Mouse (Mus musculus): Measurements from ENCODE around the gene Dexi. TPM values are rescaled to one million over a fixed set of nuclear protein-coding genes. Genes with fewer than 3 reads are reported as not detected.

The Dexi gene
- polyA plus RNA-seq, 1 experiment from 2014 or later = 16.2 TPM

DNA sequence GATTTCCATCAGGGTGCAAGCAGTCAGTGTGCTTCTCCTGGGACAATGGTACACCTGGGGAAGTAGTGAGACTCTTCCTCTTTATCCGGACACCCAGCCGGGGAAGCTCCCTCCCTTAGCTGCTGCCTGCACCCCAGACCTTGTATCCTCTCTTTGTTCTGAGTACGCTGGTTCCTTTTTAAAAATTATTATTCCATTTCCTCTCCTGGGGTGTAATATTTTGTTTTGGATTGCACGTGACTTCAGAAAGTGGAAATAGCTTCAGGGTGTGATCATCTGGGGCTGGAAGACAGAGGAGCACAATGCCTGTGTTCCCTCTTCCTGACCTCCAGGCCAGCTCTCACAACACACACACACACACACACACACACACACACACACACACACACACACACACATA, 60.5 kb downstream of the Dexi start:
- H3K9me3 ChIP-seq (ENCODE audit: control insufficient read depth, low read length) = no peaks in the 10 kb centered on the region

DNA sequence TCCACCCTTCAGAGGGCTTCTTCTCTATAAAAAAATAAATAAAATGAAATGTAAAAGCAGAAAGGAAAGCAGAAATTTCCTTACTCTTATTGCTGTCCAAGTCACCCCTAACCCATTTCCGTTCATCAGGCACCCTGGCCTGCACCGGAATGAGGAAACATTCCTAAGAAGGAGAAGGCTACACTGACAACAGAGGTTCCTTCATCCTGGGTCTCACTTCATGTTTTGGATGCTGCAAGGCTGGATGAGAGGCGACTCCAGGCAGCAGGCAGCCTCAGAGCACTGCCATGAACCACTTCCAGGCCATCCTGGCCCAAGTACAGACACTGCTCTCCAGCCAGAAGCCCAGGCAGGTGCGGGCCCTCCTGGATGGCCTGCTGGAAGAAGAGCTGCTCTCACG, 63.0 kb downstream of the Dexi start, which contains the start of gene Ciita:
Ciita (plus strand) TSS at position 203 of the 400 bp plus-strand sequence.
- Histone ChIP-seq H3K4me1 (replicated peaks; ENCODE audit: control insufficient read depth, insufficient read depth, low read length) (no peaks in the 10 kb centered on the region; the same call in 1 of the 2 replicates), H3K36me3 (ENCODE audit: control insufficient read depth, insufficient read depth, low read length) (no peaks in the 10 kb centered on the region), H3K9ac (ENCODE audit: low read length) (no peak within 1 kb of the TSS), H3K9me3 (ENCODE audit: control insufficient read depth, low read length) (no peaks in the 10 kb centered on the region), H3K27me3 (ENCODE audit: control insufficient read depth, insufficient read depth, low read depth, low read length) (no peaks in the 10 kb centered on the region), H3K4me2 (ENCODE audit: low read depth, low read length) (no peak within 1 kb of the TSS), H3K4me3 (ENCODE audit: low read length) (no peak within 1 kb of the TSS), H3K27ac (ENCODE audit: low read length) (no peak within 1 kb of the TSS)
- 69% methylated on average over 5 of the region's 5 CpGs for WGBS
- no peak for ATAC-seq (ENCODE audit: low read depth)

More for the DNA sequence above, 60.5 kb downstream of the Dexi start:
- 59% methylated on average over 4 of the region's 4 CpGs for WGBS
- H3K27ac ChIP-seq (ENCODE audit: low read length) = no peak overlapping the region
- no peaks in the 10 kb centered on the region for H3K4me1 ChIP-seq (replicated peaks; ENCODE audit: control insufficient read depth, insufficient read depth, low read length)
- no peaks in the 10 kb centered on the region for H3K36me3 ChIP-seq (ENCODE audit: control insufficient read depth, insufficient read depth, low read length)
- no peak overlapping the region for H3K4me3 ChIP-seq (ENCODE audit: low read length)
- no peak overlapping the region for H3K4me2 ChIP-seq (ENCODE audit: low read depth, low read length)
- no peak for ATAC-seq (ENCODE audit: low read depth)
- H3K9ac ChIP-seq (ENCODE audit: low read length) = no peak overlapping the region
- no peaks in the 10 kb centered on the region for H3K27me3 ChIP-seq (ENCODE audit: control insufficient read depth, insufficient read depth, low read depth, low read length)

DNA sequence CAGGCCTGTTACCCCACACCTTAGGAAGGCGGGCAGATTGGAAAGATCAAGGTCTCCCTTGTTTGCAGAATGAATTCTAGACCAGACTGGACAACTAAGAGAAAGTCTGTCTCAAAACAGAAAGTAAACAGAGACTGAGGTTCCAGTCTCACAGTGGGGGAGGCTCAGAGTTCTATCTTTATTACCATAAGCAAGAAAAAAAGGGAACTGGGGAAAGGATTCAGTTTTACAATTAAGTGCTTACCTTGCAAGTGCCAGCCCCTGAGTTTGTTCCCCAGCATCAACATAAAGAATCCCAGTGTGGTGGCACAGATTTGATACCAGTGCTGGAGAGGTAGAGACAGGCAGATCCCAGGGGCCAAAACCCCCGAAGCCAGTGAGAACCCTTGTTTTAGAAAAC, 66.9 kb downstream of the Dexi start:
- Histone ChIP-seq H3K27ac (ENCODE audit: low read length) (peak overlapping the region; percentile 66), H3K36me3 (ENCODE audit: control insufficient read depth, insufficient read depth, low read length) (no peaks in the 10 kb centered on the region), H3K9me3 (ENCODE audit: control insufficient read depth, low read length) (no peaks in the 10 kb centered on the region), H3K4me1 (replicated peaks; ENCODE audit: control insufficient read depth, insufficient read depth, low read length) (peaks cover 4% of the 10 kb centered on the region; the same call in 1 of the 2 replicates), H3K4me3 (ENCODE audit: low read length) (no peak overlapping the region), H3K4me2 (ENCODE audit: low read depth, low read length) (no peak overlapping the region), H3K9ac (ENCODE audit: low read length) (no peak overlapping the region), H3K27me3 (ENCODE audit: control insufficient read depth, insufficient read depth, low read depth, low read length) (no peaks in the 10 kb centered on the region)
- no peak for ATAC-seq (ENCODE audit: low read depth)
- WGBS = 42% methylated on average over 2 of the region's 2 CpGs

DNA sequence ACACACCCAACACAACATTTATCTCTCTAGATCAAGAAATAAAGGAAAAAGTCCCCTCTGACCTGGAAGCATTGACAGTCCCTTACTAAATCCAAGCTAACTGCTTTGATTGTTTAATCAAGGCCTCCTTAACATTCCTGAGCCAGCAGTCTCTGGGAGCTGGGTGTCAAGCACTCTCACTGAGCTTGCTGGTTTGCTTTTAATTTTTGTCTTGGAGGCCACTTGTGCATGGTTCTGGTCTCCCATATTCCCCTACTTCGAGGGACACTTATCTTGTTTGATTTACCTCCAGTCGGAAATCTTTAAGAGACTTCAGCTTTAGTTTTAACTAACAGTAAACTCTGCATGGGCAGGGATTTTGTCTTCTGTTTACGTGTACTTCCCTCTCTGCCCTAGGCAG, 67.9 kb downstream of the Dexi start:
- 31% methylated on average over 3 of the region's 3 CpGs for WGBS
- H3K27ac ChIP-seq (ENCODE audit: low read length) = peak overlapping the region; percentile 79
- peaks cover 4% of the 10 kb centered on the region; the same call in 1 of the 2 replicates for H3K4me1 ChIP-seq (replicated peaks; ENCODE audit: control insufficient read depth, insufficient read depth, low read length)
- no peaks in the 10 kb centered on the region for H3K36me3 ChIP-seq (ENCODE audit: control insufficient read depth, insufficient read depth, low read length)
- H3K4me2 ChIP-seq (ENCODE audit: low read depth, low read length) = no peak overlapping the region
- ATAC-seq (ENCODE audit: low read depth) = peak; percentile 90
- H3K9ac ChIP-seq (ENCODE audit: low read length) = no peak overlapping the region
- H3K9me3 ChIP-seq (ENCODE audit: control insufficient read depth, low read length) = no peaks in the 10 kb centered on the region
- H3K4me3 ChIP-seq (ENCODE audit: low read length) = no peak overlapping the region
- no peaks in the 10 kb centered on the region for H3K27me3 ChIP-seq (ENCODE audit: control insufficient read depth, insufficient read depth, low read depth, low read length)

DNA sequence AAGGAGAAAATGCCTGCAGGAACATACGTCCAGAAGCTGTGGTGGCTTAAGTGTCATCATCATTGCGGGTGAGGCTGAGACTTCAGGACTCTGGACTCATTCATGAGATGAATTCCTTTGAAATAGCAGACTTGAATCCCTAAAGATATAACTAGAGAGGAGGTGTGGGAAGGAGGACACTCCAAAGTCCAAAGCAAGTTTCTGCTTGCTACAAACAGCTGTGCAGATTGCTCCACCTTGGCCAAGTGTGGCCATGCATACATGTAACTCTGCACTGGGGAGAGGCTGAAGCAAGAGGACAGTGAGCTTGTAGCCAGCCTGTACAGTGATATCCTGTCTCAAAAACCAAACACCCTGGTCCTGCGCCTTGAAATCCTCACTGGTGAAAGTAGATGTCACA, 70.9 kb downstream of the Dexi start:
- ATAC-seq (ENCODE audit: low read depth) = no peak
- Histone ChIP-seq H3K9me3 (ENCODE audit: control insufficient read depth, low read length) (no peaks in the 10 kb centered on the region), H3K36me3 (ENCODE audit: control insufficient read depth, insufficient read depth, low read length) (no peaks in the 10 kb centered on the region), H3K27ac (ENCODE audit: low read length) (no peak overlapping the region), H3K27me3 (ENCODE audit: control insufficient read depth, insufficient read depth, low read depth, low read length) (no peaks in the 10 kb centered on the region), H3K4me1 (replicated peaks; ENCODE audit: control insufficient read depth, insufficient read depth, low read length) (peaks cover 4% of the 10 kb centered on the region; the same call in 1 of the 2 replicates), H3K4me3 (ENCODE audit: low read length) (no peak overlapping the region), H3K9ac (ENCODE audit: low read length) (no peak overlapping the region), H3K4me2 (ENCODE audit: low read depth, low read length) (no peak overlapping the region)
- WGBS = 82% methylated on average over 3 of the region's 3 CpGs

DNA sequence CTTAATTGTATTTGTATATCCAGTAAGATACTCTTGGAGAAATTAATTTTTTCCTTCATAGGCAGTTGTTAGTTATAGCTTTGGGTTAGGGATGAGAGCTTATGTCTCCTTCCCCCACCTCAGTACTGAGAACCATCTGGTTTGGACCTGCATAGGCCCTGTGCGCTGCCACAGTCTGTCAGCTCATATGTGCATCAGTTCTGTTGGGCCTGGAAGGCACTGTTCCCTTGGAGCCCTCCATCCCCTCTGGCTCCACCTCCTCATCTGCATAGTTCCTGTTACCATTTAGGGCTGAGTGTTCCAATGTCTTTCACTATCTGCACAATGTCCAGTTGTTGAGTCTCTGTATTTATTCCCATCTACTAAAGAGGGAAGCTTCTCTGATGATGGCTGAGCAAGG, 74.7 kb downstream of the Dexi start:
- Histone ChIP-seq H3K4me3 (ENCODE audit: low read length) (no peak overlapping the region), H3K9ac (ENCODE audit: low read length) (no peak overlapping the region), H3K4me2 (ENCODE audit: low read depth, low read length) (no peak overlapping the region), H3K9me3 (ENCODE audit: control insufficient read depth, low read length) (no peaks in the 10 kb centered on the region), H3K4me1 (replicated peaks; ENCODE audit: control insufficient read depth, insufficient read depth, low read length) (no peaks in the 10 kb centered on the region), H3K27me3 (ENCODE audit: control insufficient read depth, insufficient read depth, low read depth, low read length) (no peaks in the 10 kb centered on the region), H3K36me3 (ENCODE audit: control insufficient read depth, insufficient read depth, low read length) (no peaks in the 10 kb centered on the region), H3K27ac (ENCODE audit: low read length) (no peak overlapping the region)
- 76% methylated on average over 1 of the region's 1 CpGs for WGBS
- ATAC-seq (ENCODE audit: low read depth) = no peak

DNA sequence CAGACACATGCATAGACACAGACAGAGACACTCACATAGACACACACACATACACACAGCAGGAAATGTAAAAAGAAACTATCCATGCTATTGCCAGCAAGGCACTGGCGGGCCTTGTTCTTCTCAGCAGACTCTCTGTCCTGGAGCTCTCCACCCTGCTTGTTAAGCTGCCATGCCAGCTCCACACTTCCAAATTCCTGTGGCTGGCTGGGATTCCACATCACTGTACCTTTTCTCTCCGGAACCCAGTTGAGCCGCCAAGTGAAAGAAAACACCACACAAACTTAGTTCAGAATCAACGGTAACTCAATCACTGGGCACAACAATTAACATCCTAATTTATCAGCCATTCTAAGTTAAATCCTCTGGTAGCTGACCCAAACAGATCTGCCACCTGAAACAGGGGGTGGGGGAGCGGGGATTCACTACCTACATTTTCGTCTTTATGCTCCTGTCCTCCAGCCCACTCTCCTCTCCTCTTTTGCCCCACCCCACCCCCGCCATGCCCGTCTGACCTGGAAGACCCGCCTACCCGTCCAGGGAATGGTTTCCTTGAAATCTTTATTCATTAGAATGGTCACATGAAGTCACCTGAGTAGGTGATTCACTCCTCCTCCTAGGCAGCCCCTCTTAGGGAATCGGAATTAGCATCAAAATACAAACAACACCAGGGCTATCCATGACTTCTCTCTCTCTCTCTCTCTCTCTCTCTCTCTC, 75.3 kb downstream of the Dexi start:
- H3K27ac ChIP-seq (ENCODE audit: low read length) = no peak overlapping the region
- H3K4me1 ChIP-seq (replicated peaks; ENCODE audit: control insufficient read depth, insufficient read depth, low read length) = no peaks in the 10 kb centered on the region
- no peak overlapping the region for H3K4me3 ChIP-seq (ENCODE audit: low read length)
- H3K9ac ChIP-seq (ENCODE audit: low read length) = no peak overlapping the region
- no peak overlapping the region for H3K4me2 ChIP-seq (ENCODE audit: low read depth, low read length)
- no peaks in the 10 kb centered on the region for H3K36me3 ChIP-seq (ENCODE audit: control insufficient read depth, insufficient read depth, low read length)
- WGBS = 33% methylated on average over 11 of the region's 11 CpGs
- no peaks in the 10 kb centered on the region for H3K27me3 ChIP-seq (ENCODE audit: control insufficient read depth, insufficient read depth, low read depth, low read length)
- no peak for ATAC-seq (ENCODE audit: low read depth)
- no peaks in the 10 kb centered on the region for H3K9me3 ChIP-seq (ENCODE audit: control insufficient read depth, low read length)

DNA sequence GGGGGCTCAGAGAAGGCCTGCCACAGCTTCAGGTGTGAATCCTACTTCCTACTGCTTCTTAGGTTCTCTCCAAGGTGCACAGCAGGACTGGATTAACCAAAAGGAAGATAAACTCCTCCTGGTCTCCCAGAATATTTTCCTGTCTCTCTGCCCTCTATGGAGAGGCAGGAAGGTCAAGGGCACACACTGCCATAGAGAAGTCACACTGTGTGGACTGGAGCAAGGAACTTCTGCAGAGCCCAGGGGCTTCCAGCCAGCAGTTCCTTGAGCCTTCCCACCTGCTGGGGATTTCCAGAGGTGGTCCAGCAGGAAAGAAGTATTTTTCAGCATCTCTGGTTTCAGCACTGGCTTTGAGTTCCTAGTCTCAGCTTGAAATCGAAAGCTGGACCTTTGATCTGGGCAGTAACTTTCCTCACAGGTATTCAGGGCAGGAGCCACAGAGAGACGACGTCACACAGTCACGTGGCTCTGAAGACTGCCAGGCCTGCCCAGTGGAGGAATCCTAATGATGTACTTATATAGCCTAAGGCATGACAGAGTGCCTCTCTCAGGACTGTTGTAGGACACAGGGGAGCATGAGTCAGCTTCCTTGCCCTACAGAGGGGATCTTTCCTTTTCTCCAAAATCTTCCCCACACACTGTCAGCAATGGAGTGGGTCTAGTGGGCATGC, 77.7 kb downstream of the Dexi start:
- Histone ChIP-seq H3K27me3 (ENCODE audit: control insufficient read depth, insufficient read depth, low read depth, low read length) (no peaks in the 10 kb centered on the region), H3K4me2 (ENCODE audit: low read depth, low read length) (no peak overlapping the region), H3K9ac (ENCODE audit: low read length) (no peak overlapping the region), H3K27ac (ENCODE audit: low read length) (no peak overlapping the region), H3K36me3 (ENCODE audit: control insufficient read depth, insufficient read depth, low read length) (no peaks in the 10 kb centered on the region), H3K4me1 (replicated peaks; ENCODE audit: control insufficient read depth, insufficient read depth, low read length) (no peaks in the 10 kb centered on the region), H3K9me3 (ENCODE audit: control insufficient read depth, low read length) (no peaks in the 10 kb centered on the region), H3K4me3 (ENCODE audit: low read length) (no peak overlapping the region)
- WGBS = 18% methylated on average over 4 of the region's 4 CpGs
- peak; percentile 47; the same call in 1 of the 2 replicates for ATAC-seq (ENCODE audit: low read depth)

DNA sequence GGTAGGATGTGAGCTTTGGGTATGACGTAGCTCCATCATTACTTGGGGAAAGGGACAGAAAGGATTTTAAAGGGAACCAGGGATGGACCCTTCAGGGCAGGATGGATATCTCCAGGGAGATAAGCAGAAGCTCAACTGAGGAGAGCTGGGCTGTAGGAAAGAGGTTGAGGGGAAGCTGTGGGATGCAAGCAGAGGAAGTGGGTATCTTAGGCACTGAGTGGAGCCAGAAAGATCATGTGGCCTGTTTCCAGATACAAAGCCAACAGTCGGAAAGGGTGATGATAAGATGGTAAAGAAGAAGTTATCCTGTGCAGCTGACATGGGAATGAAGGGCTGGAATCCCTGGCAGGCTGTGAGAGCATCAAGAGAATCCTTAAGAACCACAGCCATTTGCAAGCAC, 81.7 kb downstream of the Dexi start:
- Histone ChIP-seq H3K9ac (ENCODE audit: low read length) (no peak overlapping the region), H3K4me1 (replicated peaks; ENCODE audit: control insufficient read depth, insufficient read depth, low read length) (no peaks in the 10 kb centered on the region), H3K36me3 (ENCODE audit: control insufficient read depth, insufficient read depth, low read length) (no peaks in the 10 kb centered on the region), H3K9me3 (ENCODE audit: control insufficient read depth, low read length) (no peaks in the 10 kb centered on the region), H3K27ac (ENCODE audit: low read length) (no peak overlapping the region), H3K27me3 (ENCODE audit: control insufficient read depth, insufficient read depth, low read depth, low read length) (no peaks in the 10 kb centered on the region), H3K4me3 (ENCODE audit: low read length) (no peak overlapping the region), H3K4me2 (ENCODE audit: low read depth, low read length) (no peak overlapping the region)
- WGBS = 74% methylated on average over 2 of the region's 2 CpGs
- ATAC-seq (ENCODE audit: low read depth) = no peak

All from lung, embryonic 16.5 days (tissue).